Mouse (Mus musculus) stomach, postnatal 0 days (tissue): ENCODE results near the gene Smarce1. TPM values are rescaled to one million over a fixed set of nuclear protein-coding genes. Genes with fewer than 3 reads are reported as not detected.
"Not testable (repeated sequence)": the region's sequence is repeated elsewhere in the genome, so short reads cannot be mapped to it uniquely, and the experiment has no call there.

Source experiments
- ATAC-seq: fragments of 200-750 bp; cut with Nextera tagmentation; 2 replicates; pipeline ENCODE4 v1.8.0; 2017; ENCODE audit not compliant: low FRiP score, low TSS enrichment
- DNase-seq: peaks from one replicate; pipeline ENCODE4 v3.0.0-alpha.2; 2016; ENCODE audit warnings: low spot score
- H3K27ac ChIP-seq: fragments of 300-500 bp; sonication (generic); replicated peaks from 2 replicates; pipeline ENCODE4 v1.5.1; 2014; ENCODE audit warnings: mild to moderate bottlenecking, control low read depth
- H3K27me3 ChIP-seq: fragments of 300-500 bp; sonication (generic); 2 replicates; pipeline ENCODE4 v1.6.1; 2014; ENCODE audit warnings: low read length; ENCODE audit not compliant: control insufficient read depth, insufficient read depth
- H3K36me3 ChIP-seq: fragments of 300-500 bp; sonication (generic); 2 replicates; pipeline ENCODE4 v1.6.1; 2014; ENCODE audit warnings: low read length, mixed read lengths; ENCODE audit not compliant: control insufficient read depth, insufficient read depth
- H3K4me1 ChIP-seq: fragments of 300-500 bp; sonication (generic); replicated peaks from 2 replicates; pipeline ENCODE4 v1.6.1; 2014; ENCODE audit warnings: antibody characterized with exemption; ENCODE audit not compliant: control insufficient read depth, insufficient read depth
- H3K4me2 ChIP-seq: fragments of 300-500 bp; sonication (generic); replicated peaks from 2 replicates; pipeline ENCODE4 v1.6.1; 2014; ENCODE audit warnings: low read depth, mild to moderate bottlenecking, control low read depth, moderate library complexity
- H3K4me3 ChIP-seq: fragments of 300-500 bp; sonication (generic); 2 replicates; pipeline ENCODE4 v1.5.1; 2014; ENCODE audit warnings: low read depth, low read length, control low read depth
- H3K9ac ChIP-seq: fragments of 300-500 bp; sonication (generic); 2 replicates; pipeline ENCODE4 v1.6.1; 2014; ENCODE audit warnings: mild to moderate bottlenecking, low read length, control low read depth, mixed read lengths
- H3K9me3 ChIP-seq: fragments of 300-500 bp; sonication (generic); 2 replicates; pipeline ENCODE4 v1.6.1; 2016; ENCODE audit warnings: low read length; ENCODE audit not compliant: control insufficient read depth
- CTCF ChIP-seq: IDR thresholded peaks from 2 replicates; pipeline ENCODE4 v1.5.1; 2016; ENCODE audit warnings: antibody characterized with exemption, low read depth, mild to moderate bottlenecking, moderate library complexity
- EP300 ChIP-seq: optimal IDR thresholded peaks from 2 replicates; pipeline ENCODE3; 2016; ENCODE audit warnings: antibody characterized with exemption
- WGBS: fragments of 180-500 bp; shearing (Covaris S2); extraction: QIAGEN DNeasy Blood & Tissue Kit; methylation state at CpG from one replicate; pipeline ENCODE4 v1.1.7; 2014; 5-methylcytosine and 5-hydroxymethylcytosine counted together
- polyA plus RNA-seq: library from polyadenylated mRNA; unstranded; fragments of >200 nt; fragmentation: Nextera tagmentation; extraction: Ambion mirVana; gene quantifications from 2 replicates; pipeline ENCODE4 v1.2.1, GENCODE M21; 2015

Smarce1 gene
- polyA plus RNA-seq, 1 experiment from 2014 or later = 91.6 TPM

DNA sequence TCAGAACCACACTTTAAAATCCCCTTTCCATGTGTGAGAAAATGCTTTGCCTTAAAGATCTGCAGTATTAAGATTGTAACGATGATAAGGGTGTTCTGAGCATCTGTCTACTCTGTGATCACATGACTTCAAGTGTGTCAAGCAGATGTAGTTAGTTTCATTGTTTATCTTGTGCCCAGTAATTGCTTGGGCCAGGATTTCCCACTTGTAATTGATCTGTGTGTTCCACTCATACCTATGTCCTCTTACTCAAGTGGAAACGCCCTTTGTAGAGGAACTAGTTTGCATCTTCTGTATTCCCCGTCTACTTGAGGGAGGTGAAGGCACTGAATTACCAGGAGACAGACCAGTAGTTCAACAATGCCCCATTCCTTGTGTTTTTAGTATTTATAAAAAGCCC lies 19.8 kb upstream of the Smarce1 start:
- ATAC-seq (no peak), DNase-seq (no peak)
- Histone ChIP-seq H3K27me3 (no peaks in the 10 kb centered on the region), H3K4me1 (no peaks in the 10 kb centered on the region), H3K36me3 (no peaks in the 10 kb centered on the region), H3K4me3 (no peak overlapping the region), H3K27ac (no peak overlapping the region), H3K4me2 (no peak overlapping the region), H3K9me3 (no peaks in the 10 kb centered on the region), H3K9ac (no peak overlapping the region)
- TF ChIP-seq CTCF = no peak
- no peak for TF ChIP-seq EP300
- 38% methylated on average over 3 of the region's 3 CpGs for WGBS

GRCm38 (mm10) chr11:99250241-99250640 lies 19.4 kb upstream of the Smarce1 start:
- H3K27ac ChIP-seq = no peak overlapping the region
- TF ChIP-seq EP300 (no peak), CTCF (no peak)
- H3K4me1 ChIP-seq = no peaks in the 10 kb centered on the region

GRCm38 (mm10) chr11:99249115-99249514 lies 18.3 kb upstream of the Smarce1 start:
- Histone ChIP-seq H3K9ac (no peak overlapping the region), H3K27me3 (no peaks in the 10 kb centered on the region), H3K4me1 (no peaks in the 10 kb centered on the region), H3K27ac (no peak overlapping the region), H3K9me3 (no peaks in the 10 kb centered on the region), H3K4me2 (no peak overlapping the region), H3K36me3 (no peaks in the 10 kb centered on the region), H3K4me3 (no peak overlapping the region)
- no peak for ATAC-seq
- no peak for DNase-seq
- WGBS = 61% methylated on average over 4 of the region's 4 CpGs
- TF ChIP-seq EP300 (no peak), CTCF (peak; percentile 61)

More at GRCm38 (mm10) chr11:99250241-99250640, 19.4 kb upstream of the Smarce1 start:
- H3K27me3 ChIP-seq = no peaks in the 10 kb centered on the region
- DNase-seq (no peak), ATAC-seq (no peak)
- H3K4me2 ChIP-seq = no peak overlapping the region
- no peak overlapping the region for H3K4me3 ChIP-seq
- no peaks in the 10 kb centered on the region for H3K36me3 ChIP-seq
- no peak overlapping the region for H3K9ac ChIP-seq
- WGBS = 42% methylated on average over 5 of the region's 5 CpGs
- no peaks in the 10 kb centered on the region for H3K9me3 ChIP-seq

- no peak overlapping the region for H3K9ac ChIP-seq
- TF ChIP-seq EP300 (no peak), CTCF (no peak)
- H3K4me1 ChIP-seq = peaks cover 2% of the 10 kb centered on the region; the same call in 1 of the 2 replicates
- ATAC-seq (no peak), DNase-seq (no peak)
- no peak overlapping the region for H3K4me3 ChIP-seq
- H3K27me3 ChIP-seq = no peaks in the 10 kb centered on the region
- no peak overlapping the region for H3K27ac ChIP-seq
- H3K4me2 ChIP-seq = no peak overlapping the region
- H3K36me3 ChIP-seq = no peaks in the 10 kb centered on the region
- WGBS = 92% methylated on average over 4 of the region's 4 CpGs
- H3K9me3 ChIP-seq = no peaks in the 10 kb centered on the region
These were observed 17.1 kb upstream of the Smarce1 start for GRCm38 (mm10) chr11:99247916-99248315.

- H3K4me2 ChIP-seq, H3K9me3 ChIP-seq, DNase-seq, H3K4me3 ChIP-seq, H3K4me1 ChIP-seq, H3K36me3 ChIP-seq, ATAC-seq, H3K27ac ChIP-seq, H3K9ac ChIP-seq, H3K27me3 ChIP-seq: not testable (repeated sequence)
- 0 out of 2 replicates have a peak, but pooled peaks have one; percentile 9 for TF ChIP-seq CTCF
- WGBS = 43% methylated on average over 3 of the region's 3 CpGs
These were observed 13.7 kb upstream of the Smarce1 start for GRCm38 (mm10) chr11:99244519-99244918.

GRCm38 (mm10) chr11:99243820-99244374 lies 13.1 kb upstream of the Smarce1 start, which contains the start of gene Krt222:
Gene Krt222, minus strand, starts transcription at chr11:99244085.
- Histone ChIP-seq H3K9me3 (no peaks in the 10 kb centered on the region), H3K27ac (no peak within 1 kb of the TSS), H3K9ac (peak within 1 kb of the TSS; percentile 31; the same call in 1 of the 2 replicates), H3K36me3 (no peaks in the 10 kb centered on the region), H3K27me3 (no peaks in the 10 kb centered on the region), H3K4me3 (peak within 1 kb of the TSS; percentile 13; the same call in 1 of the 2 replicates), H3K4me2 (peak within 1 kb of the TSS; percentile 50), H3K4me1 (peaks cover 2% of the 10 kb centered on the region; the same call in 1 of the 2 replicates)
- 7% methylated on average over 17 of the region's 17 CpGs for WGBS
- no peak for TF ChIP-seq CTCF
- TF ChIP-seq EP300 = no peak
- DNase-seq (no peak), ATAC-seq (no peak)
